Mouse (Mus musculus): ENCODE measurements around the gene Cfl1.

GRCm38 (mm10) chr19:5510031-5511026, 20.1 kb downstream of the Cfl1 start, which contains the start of gene Snx32:
- TF ChIP-seq GATA1 (IDR thresholded peaks at IDR 0.05; ENCODE audit: low read length) (peak; percentile 63; the same call in 1 of the 2 replicates), TAL1 (IDR thresholded peaks at IDR 0.05; ENCODE audit: low read length) (peak; percentile 70)
